Mouse (Mus musculus) hindbrain, embryonic 16.5 days (tissue): ENCODE data around the gene Gm7694. TPM values are rescaled to one million over a fixed set of nuclear protein-coding genes. Genes with fewer than 3 reads are reported as not detected.

Experiments
- ATAC-seq: fragments of 200-750 bp; cut with Nextera tagmentation; 2 replicates; pipeline ENCODE4 v1.8.0; 2017; ENCODE audit warnings: moderate TSS enrichment, moderate library complexity
- H3K27ac ChIP-seq: fragments of 300-500 bp; sonication (generic); 2 replicates; pipeline ENCODE4 v1.5.1; 2014; ENCODE audit warnings: low read depth, mild to moderate bottlenecking, control low read depth, low read length, moderate library complexity
- H3K27me3 ChIP-seq: fragments of 300-500 bp; sonication (generic); replicated peaks from 2 replicates; pipeline ENCODE4 v1.6.1; 2014; ENCODE audit warnings: low read length; ENCODE audit not compliant: control insufficient read depth, insufficient read depth
- H3K36me3 ChIP-seq: fragments of 300-500 bp; sonication (generic); 2 replicates; pipeline ENCODE4 v1.6.1; 2014; ENCODE audit warnings: mild to moderate bottlenecking, low read length, moderate library complexity, mixed read lengths; ENCODE audit not compliant: control insufficient read depth, insufficient read depth
- H3K4me1 ChIP-seq: fragments of 300-500 bp; sonication (generic); 2 replicates; pipeline ENCODE4 v1.6.1; 2014; ENCODE audit warnings: low read depth, low read length; ENCODE audit not compliant: control insufficient read depth, insufficient read depth
- H3K4me2 ChIP-seq: fragments of 300-500 bp; sonication (generic); 2 replicates; pipeline ENCODE4 v1.6.1; 2014; ENCODE audit warnings: mild to moderate bottlenecking, low read length, control low read depth, moderate library complexity
- H3K4me3 ChIP-seq: fragments of 300-500 bp; sonication (generic); 2 replicates; pipeline ENCODE4 v1.5.1; 2014; ENCODE audit warnings: mild to moderate bottlenecking, low read length, control low read depth, moderate library complexity
- H3K9ac ChIP-seq: fragments of 300-500 bp; sonication (generic); 2 replicates; pipeline ENCODE4 v1.6.1; 2014; ENCODE audit warnings: low read depth, mild to moderate bottlenecking, control low read depth, low read length, moderate library complexity
- H3K9me3 ChIP-seq: fragments of 300-500 bp; sonication (generic); 2 replicates; pipeline ENCODE4 v1.6.1; 2014; ENCODE audit warnings: mild to moderate bottlenecking, low read length, moderate library complexity; ENCODE audit not compliant: control insufficient read depth
- WGBS: fragments of 180-500 bp; shearing (Covaris S2); extraction: QIAGEN DNeasy Blood & Tissue Kit; methylation state at CpG from one replicate; pipeline ENCODE4 v1.1.7; 2014; 5-methylcytosine and 5-hydroxymethylcytosine counted together
- polyA plus RNA-seq: library from polyadenylated mRNA; unstranded; fragments of >200 nt; fragmentation: Nextera tagmentation; extraction: Ambion mirVana; gene quantifications from 2 replicates; pipeline ENCODE4 v1.2.1, GENCODE M21; 2015

The Gm7694 gene
- polyA plus RNA-seq, 1 experiment from 2014 or later, result 1.4 TPM

DNA sequence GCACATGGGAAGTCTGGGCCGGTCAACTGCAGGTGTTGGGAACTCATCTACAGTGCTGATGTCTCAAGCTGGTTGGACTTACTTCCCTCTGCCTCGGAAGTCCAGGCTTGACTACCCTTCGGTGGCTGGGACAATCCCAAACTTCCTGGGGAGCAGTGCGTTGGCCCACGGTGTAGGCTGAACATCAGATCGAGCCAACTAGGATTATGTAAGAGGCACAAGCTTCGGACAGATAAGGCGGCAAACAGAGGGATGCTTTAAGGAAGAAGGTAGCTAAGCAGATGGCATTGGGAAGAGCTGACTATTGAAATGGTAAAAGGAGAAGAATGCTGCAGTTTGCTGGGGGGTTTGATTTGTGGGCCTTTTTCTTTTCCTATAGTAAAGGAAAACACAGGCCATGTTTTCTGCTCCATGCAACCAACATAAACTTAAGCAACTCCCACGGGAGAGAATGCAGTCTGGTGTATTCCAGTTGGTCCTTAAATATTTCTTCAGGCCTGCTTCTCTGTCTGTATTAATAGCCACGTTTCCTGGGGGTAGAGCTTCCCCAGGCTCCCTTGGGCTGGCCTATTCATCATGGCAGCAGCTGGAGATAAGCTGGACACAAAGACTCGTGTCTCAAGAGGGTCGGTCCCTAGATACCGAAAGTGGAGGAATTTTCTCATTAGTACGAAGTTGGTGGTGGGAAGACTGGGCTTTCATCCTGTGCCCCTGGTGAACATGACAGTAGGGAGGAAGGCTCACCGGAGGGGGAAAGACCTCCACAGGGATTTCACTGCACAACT lies 11.2 kb downstream of the Gm7694 start:
- H3K9me3 ChIP-seq, result no peaks in the 10 kb centered on the region
- no peaks in the 10 kb centered on the region for H3K36me3 ChIP-seq
- ATAC-seq, result no peak
- no peak overlapping the region for H3K27ac ChIP-seq
- no peak overlapping the region for H3K9ac ChIP-seq
- no peaks in the 10 kb centered on the region for H3K27me3 ChIP-seq
- H3K4me3 ChIP-seq, result no peak overlapping the region
- 59% methylated on average over 15 of the region's 15 CpGs for WGBS
- no peak overlapping the region for H3K4me2 ChIP-seq
- no peaks in the 10 kb centered on the region for H3K4me1 ChIP-seq

- no peak for ATAC-seq
- Histone ChIP-seq H3K9ac (no peak overlapping the region), H3K9me3 (no peaks in the 10 kb centered on the region), H3K36me3 (no peaks in the 10 kb centered on the region), H3K27ac (no peak overlapping the region), H3K27me3 (no peaks in the 10 kb centered on the region), H3K4me2 (no peak overlapping the region), H3K4me1 (no peaks in the 10 kb centered on the region), H3K4me3 (no peak overlapping the region)
- WGBS, result 76% methylated on average over 5 of the region's 5 CpGs
These were observed 12.9 kb downstream of the Gm7694 start for GRCm38 (mm10) chr1:170293257-170293656.

GRCm38 (mm10) chr1:170292239-170292951 lies 13.7 kb downstream of the Gm7694 start:
- Histone ChIP-seq H3K4me2 (peak overlapping the region; percentile 35; the same call in 1 of the 2 replicates), H3K9ac (no peak overlapping the region), H3K36me3 (no peaks in the 10 kb centered on the region), H3K27ac (no peak overlapping the region), H3K4me1 (no peaks in the 10 kb centered on the region), H3K9me3 (no peaks in the 10 kb centered on the region), H3K4me3 (no peak overlapping the region), H3K27me3 (no peaks in the 10 kb centered on the region)
- ATAC-seq, result peak; percentile 78
- 35% methylated on average over 9 of the region's 9 CpGs for WGBS

DNA sequence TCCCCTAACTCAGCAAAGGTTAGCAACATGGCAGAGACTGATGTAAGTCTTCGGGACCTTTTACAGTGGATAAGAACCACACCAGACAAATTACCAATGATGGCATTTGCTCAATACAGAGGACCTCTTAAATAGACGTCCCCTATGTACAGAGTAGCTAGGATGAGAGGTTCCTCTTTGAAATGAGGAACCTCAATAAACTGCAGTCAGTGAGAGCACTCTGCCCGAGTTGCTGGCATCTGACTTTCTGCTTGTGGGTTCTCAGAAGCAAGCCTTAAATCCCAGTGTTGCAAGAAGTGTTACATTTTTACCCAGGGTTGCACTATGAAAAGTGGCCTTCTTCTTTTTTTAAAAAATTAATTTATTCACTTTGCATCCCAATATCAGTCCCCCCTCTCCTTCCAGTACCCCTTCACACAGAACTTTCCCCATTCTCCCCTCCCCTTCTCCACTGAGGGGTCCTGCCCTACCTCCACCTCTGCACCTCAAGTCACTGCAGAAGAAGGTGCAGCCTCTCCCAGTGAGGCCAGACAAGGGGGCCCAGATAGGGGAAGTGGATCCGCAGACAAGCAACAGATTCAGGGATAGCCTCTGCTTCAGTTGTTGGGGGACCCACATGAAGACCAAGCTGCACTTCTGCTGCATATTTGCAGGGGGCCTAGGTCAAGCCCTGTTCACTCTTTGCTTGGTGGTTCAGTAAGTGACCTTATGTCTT lies 23.6 kb downstream of the Gm7694 start:
- no peak for ATAC-seq
- Histone ChIP-seq H3K9me3 (no peaks in the 10 kb centered on the region), H3K4me1 (no peaks in the 10 kb centered on the region), H3K27me3 (no peaks in the 10 kb centered on the region), H3K9ac (no peak overlapping the region), H3K36me3 (no peaks in the 10 kb centered on the region), H3K4me2 (no peak overlapping the region), H3K4me3 (no peak overlapping the region), H3K27ac (no peak overlapping the region)
- 81% methylated on average over 4 of the region's 4 CpGs for WGBS

DNA sequence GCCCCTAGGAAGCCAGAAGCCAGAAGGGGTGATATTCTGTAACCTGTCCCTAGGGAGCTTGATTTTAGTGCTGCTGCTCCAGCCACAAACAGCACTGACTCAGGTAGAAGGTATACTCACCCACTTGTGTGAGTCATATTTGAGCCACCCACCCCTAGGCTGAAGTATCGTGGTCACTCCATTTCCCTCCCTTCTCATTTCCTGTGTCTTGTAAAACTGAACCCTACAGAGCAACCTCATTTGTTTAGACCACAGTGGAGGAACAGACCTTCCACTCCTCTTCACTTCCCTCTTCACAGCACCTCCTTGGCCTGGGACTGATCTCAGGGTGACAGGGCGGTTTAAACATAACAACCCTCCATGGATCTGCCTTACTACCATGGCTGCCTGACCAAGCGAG lies 29.1 kb downstream of the Gm7694 start, which contains the start of gene Sh2d1b1:
Gene Sh2d1b1 (plus strand): TSS at position 305 of the 400 bp plus-strand sequence.
- no peak within 1 kb of the TSS for H3K27ac ChIP-seq
- WGBS, result 93% methylated on average over 2 of the region's 3 CpGs

GRCm38 (mm10) chr1:170273252-170273651 lies 32.9 kb downstream of the Gm7694 start:
- Histone ChIP-seq H3K27ac (no peak overlapping the region), H3K9ac (no peak overlapping the region), H3K9me3 (no peaks in the 10 kb centered on the region), H3K4me1 (no peaks in the 10 kb centered on the region), H3K4me3 (no peak overlapping the region), H3K4me2 (no peak overlapping the region), H3K36me3 (no peaks in the 10 kb centered on the region), H3K27me3 (no peaks in the 10 kb centered on the region)
- ATAC-seq, result no peak

More for the DNA sequence above, 29.1 kb downstream of the Gm7694 start, which contains the start of gene Sh2d1b1:
- no peak for ATAC-seq
- H3K9me3 ChIP-seq, result no peaks in the 10 kb centered on the region
- no peak within 1 kb of the TSS for H3K4me3 ChIP-seq
- no peaks in the 10 kb centered on the region for H3K4me1 ChIP-seq
- no peak within 1 kb of the TSS for H3K9ac ChIP-seq
- no peaks in the 10 kb centered on the region for H3K36me3 ChIP-seq
- H3K4me2 ChIP-seq, result no peak within 1 kb of the TSS
- H3K27me3 ChIP-seq, result no peaks in the 10 kb centered on the region

GRCm38 (mm10) chr1:170270696-170271095 lies 35.4 kb downstream of the Gm7694 start:
- Histone ChIP-seq H3K27me3 (no peaks in the 10 kb centered on the region), H3K9me3 (peaks cover 3% of the 10 kb centered on the region; the same call in 1 of the 2 replicates), H3K4me3 (no peak overlapping the region), H3K9ac (no peak overlapping the region), H3K27ac (no peak overlapping the region), H3K36me3 (no peaks in the 10 kb centered on the region), H3K4me2 (no peak overlapping the region), H3K4me1 (no peaks in the 10 kb centered on the region)
- WGBS, result 91% methylated on average over 4 of the region's 4 CpGs
- ATAC-seq, result no peak

GRCm38 (mm10) chr1:170270281-170270680 lies 35.9 kb downstream of the Gm7694 start:
- H3K9ac ChIP-seq, result no peak overlapping the region
- no peaks in the 10 kb centered on the region for H3K4me1 ChIP-seq
- peaks cover 3% of the 10 kb centered on the region; the same call in 1 of the 2 replicates for H3K9me3 ChIP-seq
- no peak for ATAC-seq
- H3K27ac ChIP-seq, result no peak overlapping the region
- 85% methylated on average over 6 of the region's 6 CpGs for WGBS
- H3K36me3 ChIP-seq, result no peaks in the 10 kb centered on the region
- no peak overlapping the region for H3K4me3 ChIP-seq
- H3K27me3 ChIP-seq, result no peaks in the 10 kb centered on the region
- H3K4me2 ChIP-seq, result no peak overlapping the region

DNA sequence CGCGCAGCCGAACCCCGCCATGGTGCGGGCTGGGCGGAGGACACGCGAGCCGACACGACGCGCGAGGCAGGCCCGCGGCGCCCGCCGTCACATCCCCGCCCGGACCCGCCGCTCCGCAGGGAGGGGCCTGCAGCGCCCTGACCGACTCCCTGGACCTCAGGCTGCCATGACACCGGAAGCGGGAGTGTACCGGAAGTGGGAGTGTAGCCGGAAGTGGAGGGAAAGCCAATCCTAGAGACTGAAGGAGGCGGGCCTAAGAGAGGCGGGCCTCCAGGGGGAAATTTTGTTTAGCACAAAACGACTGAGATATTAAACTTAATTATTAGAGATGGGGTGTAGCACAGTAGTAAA lies 50.6 kb downstream of the Gm7694 start:
- Histone ChIP-seq H3K27me3 (no peaks in the 10 kb centered on the region), H3K27ac (peak overlapping the region; percentile 39; the same call in 1 of the 2 replicates), H3K4me3 (peak overlapping the region; percentile 74), H3K4me2 (peak overlapping the region; percentile 70), H3K4me1 (peaks cover 3% of the 10 kb centered on the region; the same call in 1 of the 2 replicates), H3K36me3 (no peaks in the 10 kb centered on the region), H3K9ac (peak overlapping the region; percentile 85), H3K9me3 (no peaks in the 10 kb centered on the region)
- peak; percentile 100 for ATAC-seq
- 3% methylated on average over 28 of the region's 32 CpGs for WGBS
